Mouse (Mus musculus): ENCODE measurements around the gene Ncdn. TPM values are rescaled to one million over a fixed set of nuclear protein-coding genes. Genes with fewer than 3 reads are reported as not detected.
A peak's percentile ranks its signal among the peaks of the same experiment; 100 is the strongest.

Ncdn gene
- polyA plus RNA-seq, 1 experiment from 2014 or later, result 28.8 TPM

- H3K27me3 ChIP-seq (ENCODE audit: insufficient read depth, low read length), result peaks cover 94% of the 10 kb centered on the region
- no peaks in the 10 kb centered on the region for H3K36me3 ChIP-seq (ENCODE audit: insufficient read depth, low read length)
- 2% methylated on average over 16 of the region's 16 CpGs for WGBS
- no peak overlapping the region for H3K4me3 ChIP-seq (ENCODE audit: low read length)
- no peak overlapping the region for H3K9ac ChIP-seq (replicated peaks; ENCODE audit: low read length)
- no peak for ATAC-seq (ENCODE audit: low FRiP score, low TSS enrichment)
- no peaks in the 10 kb centered on the region for H3K9me3 ChIP-seq (ENCODE audit: low read length)
- no peak overlapping the region for H3K27ac ChIP-seq (ENCODE audit: low read length)
- H3K4me1 ChIP-seq (ENCODE audit: insufficient read depth, low read length), result peaks cover 14% of the 10 kb centered on the region
- H3K4me2 ChIP-seq (replicated peaks; ENCODE audit: low read depth, low read length), result no peak overlapping the region
Measured at GRCm38 (mm10) chr4:126734001-126734603, 19.1 kb downstream of the Ncdn start.

- Histone ChIP-seq H3K4me3 (ENCODE audit: low read length) (peak overlapping the region; percentile 20; the same call in 1 of the 2 replicates), H3K4me2 (replicated peaks; ENCODE audit: low read depth, low read length) (no peak overlapping the region), H3K36me3 (ENCODE audit: insufficient read depth, low read length) (no peaks in the 10 kb centered on the region), H3K27ac (ENCODE audit: low read length) (no peak overlapping the region), H3K4me1 (ENCODE audit: insufficient read depth, low read length) (peaks cover 14% of the 10 kb centered on the region), H3K27me3 (ENCODE audit: insufficient read depth, low read length) (peaks cover 83% of the 10 kb centered on the region), H3K9ac (replicated peaks; ENCODE audit: low read length) (no peak overlapping the region), H3K9me3 (ENCODE audit: low read length) (no peaks in the 10 kb centered on the region)
- no peak for ATAC-seq (ENCODE audit: low FRiP score, low TSS enrichment)
- 4% methylated on average over 26 of the region's 26 CpGs for WGBS
Measured at GRCm38 (mm10) chr4:126732531-126733380, 20.5 kb downstream of the Ncdn start.

GRCm38 (mm10) chr4:126732111-126732510, 21.1 kb downstream of the Ncdn start:
- no peak overlapping the region for H3K27ac ChIP-seq (ENCODE audit: low read length)
- peaks cover 14% of the 10 kb centered on the region for H3K4me1 ChIP-seq (ENCODE audit: insufficient read depth, low read length)
- no peaks in the 10 kb centered on the region for H3K36me3 ChIP-seq (ENCODE audit: insufficient read depth, low read length)
- ATAC-seq (ENCODE audit: low FRiP score, low TSS enrichment), result no peak
- no peak overlapping the region for H3K9ac ChIP-seq (replicated peaks; ENCODE audit: low read length)
- WGBS, result 1% methylated on average over 18 of the region's 18 CpGs
- peak overlapping the region; percentile 20; the same call in 1 of the 2 replicates for H3K4me3 ChIP-seq (ENCODE audit: low read length)
- peaks cover 77% of the 10 kb centered on the region for H3K27me3 ChIP-seq (ENCODE audit: insufficient read depth, low read length)
- H3K9me3 ChIP-seq (ENCODE audit: low read length), result no peaks in the 10 kb centered on the region
- H3K4me2 ChIP-seq (replicated peaks; ENCODE audit: low read depth, low read length), result no peak overlapping the region

GRCm38 (mm10) chr4:126707439-126707826, 45.8 kb downstream of the Ncdn start:
- 82% methylated on average over 5 of the region's 5 CpGs for WGBS
- Histone ChIP-seq H3K9me3 (ENCODE audit: low read length) (no peaks in the 10 kb centered on the region), H3K36me3 (ENCODE audit: insufficient read depth, low read length) (peaks cover 65% of the 10 kb centered on the region), H3K4me1 (ENCODE audit: insufficient read depth, low read length) (no peaks in the 10 kb centered on the region), H3K27me3 (ENCODE audit: insufficient read depth, low read length) (no peaks in the 10 kb centered on the region), H3K9ac (replicated peaks; ENCODE audit: low read length) (no peak overlapping the region), H3K4me3 (ENCODE audit: low read length) (no peak overlapping the region), H3K27ac (ENCODE audit: low read length) (no peak overlapping the region), H3K4me2 (replicated peaks; ENCODE audit: low read depth, low read length) (no peak overlapping the region)
- no peak for ATAC-seq (ENCODE audit: low FRiP score, low TSS enrichment)

- Histone ChIP-seq H3K9ac (replicated peaks; ENCODE audit: low read length) (no peak overlapping the region), H3K4me2 (replicated peaks; ENCODE audit: low read depth, low read length) (no peak overlapping the region), H3K27me3 (ENCODE audit: insufficient read depth, low read length) (no peaks in the 10 kb centered on the region), H3K4me1 (ENCODE audit: insufficient read depth, low read length) (no peaks in the 10 kb centered on the region), H3K9me3 (ENCODE audit: low read length) (no peaks in the 10 kb centered on the region), H3K36me3 (ENCODE audit: insufficient read depth, low read length) (peaks cover 67% of the 10 kb centered on the region), H3K27ac (ENCODE audit: low read length) (no peak overlapping the region), H3K4me3 (ENCODE audit: low read length) (no peak overlapping the region)
- 77% methylated on average over 12 of the region's 12 CpGs for WGBS
- ATAC-seq (ENCODE audit: low FRiP score, low TSS enrichment), result no peak
Measured at GRCm38 (mm10) chr4:126706630-126707438, 46.4 kb downstream of the Ncdn start.

GRCm38 (mm10) chr4:126696908-126697307, 56.3 kb downstream of the Ncdn start:
- peaks cover 19% of the 10 kb centered on the region; the same call in 1 of the 2 replicates for H3K36me3 ChIP-seq (ENCODE audit: insufficient read depth, low read length)

More at GRCm38 (mm10) chr4:126696908-126697307, 56.3 kb downstream of the Ncdn start:
- no peaks in the 10 kb centered on the region for H3K4me1 ChIP-seq (ENCODE audit: insufficient read depth, low read length)
- H3K4me3 ChIP-seq (ENCODE audit: low read length), result no peak overlapping the region
- no peaks in the 10 kb centered on the region for H3K9me3 ChIP-seq (ENCODE audit: low read length)
- no peaks in the 10 kb centered on the region for H3K27me3 ChIP-seq (ENCODE audit: insufficient read depth, low read length)
- H3K27ac ChIP-seq (ENCODE audit: low read length), result no peak overlapping the region
- no peak overlapping the region for H3K9ac ChIP-seq (replicated peaks; ENCODE audit: low read length)
- no peak for ATAC-seq (ENCODE audit: low FRiP score, low TSS enrichment)
- H3K4me2 ChIP-seq (replicated peaks; ENCODE audit: low read depth, low read length), result no peak overlapping the region
- 84% methylated on average over 4 of the region's 4 CpGs for WGBS

Other genes starting within 250 kb of the Ncdn start
- 1.5 TPM in 2 replicates for gene Ago4, start 220.0 kb downstream of the Ncdn start, polyA plus RNA-seq (2015; fragmentation: Nextera tagmentation; extraction: Ambion mirVana)
- 33.8 and 37.2 TPM in 2 replicates for gene Clspn, start 196.5 kb downstream of the Ncdn start, polyA plus RNA-seq (2015; fragmentation: Nextera tagmentation; extraction: Ambion mirVana)
- gene 5730409E04Rik, start 143.6 kb downstream of the Ncdn start, polyA plus RNA-seq (2015; fragmentation: Nextera tagmentation; extraction: Ambion mirVana), result 1.5 and 2.2 TPM in 2 replicates
- 457 and 483 TPM in 2 replicates for gene Psmb2, start 75.8 kb downstream of the Ncdn start, polyA plus RNA-seq (2015; fragmentation: Nextera tagmentation; extraction: Ambion mirVana)
- not detected in 2 replicates for gene Tfap2e, start 17.2 kb downstream of the Ncdn start, polyA plus RNA-seq (2015; fragmentation: Nextera tagmentation; extraction: Ambion mirVana)
- 25.4 and 25.6 TPM in 2 replicates for gene AU040320, start 106 bp upstream of the Ncdn start, polyA plus RNA-seq (2015; fragmentation: Nextera tagmentation; extraction: Ambion mirVana)
- gene Zmym4, start 214.7 kb upstream of the Ncdn start, polyA plus RNA-seq (2015; fragmentation: Nextera tagmentation; extraction: Ambion mirVana), result 14.4 and 22.5 TPM in 2 replicates